Mouse (Mus musculus): ENCODE measurements around the gene Mpp2. TPM values are rescaled to one million over a fixed set of nuclear protein-coding genes. Genes with fewer than 3 reads are reported as not detected.
A peak's percentile ranks its signal among the peaks of the same experiment; 100 is the strongest.

Gene Mpp2
- polyA plus RNA-seq, 1 experiment from 2014 or later: 6.0 TPM

DNA sequence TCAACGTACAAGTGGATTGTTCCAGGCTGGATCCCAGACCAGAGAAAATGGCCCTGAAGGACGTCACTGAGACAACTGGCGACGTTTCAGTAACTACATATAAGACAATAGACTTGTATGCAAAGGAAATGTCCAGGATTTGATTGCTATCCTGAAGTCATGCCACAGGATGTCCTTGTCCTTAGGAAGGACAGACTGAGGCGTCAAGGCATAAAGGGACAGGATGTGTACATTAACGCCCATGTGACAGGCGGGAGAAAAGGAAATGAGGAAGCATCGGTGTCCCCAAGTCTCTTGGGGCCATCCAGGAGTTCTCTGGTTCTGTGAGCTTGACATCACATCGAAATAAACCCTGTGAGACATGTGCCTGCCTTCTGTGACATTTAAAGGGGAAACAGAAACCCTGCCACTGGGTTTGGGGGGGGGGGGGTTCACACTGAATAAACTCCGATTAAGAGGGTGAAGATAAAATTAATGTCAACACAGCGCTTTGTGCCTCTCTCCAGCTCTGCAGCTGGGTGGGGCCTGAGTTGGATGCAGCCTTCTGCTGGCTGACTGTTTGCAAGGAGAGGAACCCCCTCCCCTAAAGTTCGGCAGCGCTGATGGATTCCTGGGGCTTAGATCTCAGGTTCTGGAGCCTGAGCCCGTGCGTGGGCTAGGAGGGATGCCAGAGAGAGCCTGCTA, 79.2 kb downstream of the Mpp2 start:
- Histone ChIP-seq H3K4me3 (no peak overlapping the region), H3K9ac (no peak overlapping the region), H3K27ac (peak overlapping the region; percentile 24; the same call in 1 of the 2 replicates), H3K4me2 (no peak overlapping the region), H3K27me3 (no peaks in the 10 kb centered on the region), H3K4me1 (replicated peaks) (no peaks in the 10 kb centered on the region), H3K9me3 (replicated peaks) (no peaks in the 10 kb centered on the region), H3K36me3 (no peaks in the 10 kb centered on the region)
- whole genome bisulfite sequencing: 58% methylated on average over 15 of the region's 15 CpGs
- ATAC-seq (replicated peaks; ENCODE audit: insufficient number of reproducible peaks, insufficient read depth, low FRiP score, low read depth): peak; percentile 67

DNA sequence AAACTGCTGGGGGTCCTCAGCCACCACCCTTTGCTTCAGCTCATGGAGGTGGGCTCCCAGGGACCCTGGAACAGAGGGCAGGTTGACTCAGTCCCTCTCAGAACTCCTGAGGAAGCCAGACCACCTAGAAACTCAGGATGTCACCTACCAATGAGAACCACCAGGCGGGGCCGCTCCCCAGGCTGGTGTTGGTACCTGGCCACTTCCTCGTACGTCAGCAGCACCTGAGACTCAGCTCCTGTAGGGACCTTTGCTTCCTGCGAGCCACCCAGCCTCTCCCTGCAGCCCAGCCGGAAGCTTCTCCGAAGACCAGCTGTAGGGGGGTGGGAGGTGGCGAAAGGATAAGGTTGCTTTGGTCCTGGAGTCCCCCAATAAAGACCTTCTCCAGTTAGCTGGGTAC, 79.9 kb downstream of the Mpp2 start:
- H3K9me3 ChIP-seq (replicated peaks): no peaks in the 10 kb centered on the region
- no peaks in the 10 kb centered on the region for H3K4me1 ChIP-seq (replicated peaks)
- 0 out of 2 replicates have a peak overlapping the region, but pooled peaks have one; percentile 24 for H3K27ac ChIP-seq
- no peak overlapping the region for H3K4me3 ChIP-seq
- H3K4me2 ChIP-seq: no peak overlapping the region
- H3K27me3 ChIP-seq: no peaks in the 10 kb centered on the region
- no peaks in the 10 kb centered on the region for H3K36me3 ChIP-seq
- ATAC-seq (replicated peaks; ENCODE audit: insufficient number of reproducible peaks, insufficient read depth, low FRiP score, low read depth): no peak
- no peak overlapping the region for H3K9ac ChIP-seq
- WGBS: 86% methylated on average over 8 of the region's 8 CpGs

Other genes with a start within 250 kb of the Mpp2 start
- gene Meox1, start 194.1 kb downstream of the Mpp2 start, polyA plus RNA-seq (2015; fragmentation: Nextera tagmentation; extraction: Ambion mirVana): 15.7 and 19.8 TPM in 2 replicates
- gene Sost, start 121.5 kb downstream of the Mpp2 start, polyA plus RNA-seq (2015; fragmentation: Nextera tagmentation; extraction: Ambion mirVana): 3.9 and 4.4 TPM in 2 replicates
- gene Cfap97d1, start 104.2 kb downstream of the Mpp2 start, polyA plus RNA-seq (2015; fragmentation: Nextera tagmentation; extraction: Ambion mirVana): not detected in 2 replicates
- 50.4 and 56.7 TPM in 2 replicates for gene Dusp3, start 101.5 kb downstream of the Mpp2 start, polyA plus RNA-seq (2015; fragmentation: Nextera tagmentation; extraction: Ambion mirVana)
- 2.9 and 3.6 TPM in 2 replicates for gene Mpp3, start 60.1 kb downstream of the Mpp2 start, polyA plus RNA-seq (2015; fragmentation: Nextera tagmentation; extraction: Ambion mirVana)
- 7.2 and 8.4 TPM in 2 replicates for gene Cd300lg, start 47.0 kb downstream of the Mpp2 start, polyA plus RNA-seq (2015; fragmentation: Nextera tagmentation; extraction: Ambion mirVana)
- not detected in 2 replicates for gene Ppy, start 12.8 kb upstream of the Mpp2 start, polyA plus RNA-seq (2015; fragmentation: Nextera tagmentation; extraction: Ambion mirVana)
- gene Pyy, start 19.3 kb upstream of the Mpp2 start, polyA plus RNA-seq (2015; fragmentation: Nextera tagmentation; extraction: Ambion mirVana): not detected in 2 replicates
- gene Nags, start 57.0 kb upstream of the Mpp2 start, polyA plus RNA-seq (2015; fragmentation: Nextera tagmentation; extraction: Ambion mirVana): 0.24 TPM in 1 of 2 replicates, not detected in the other
- 30.6 and 35.9 TPM in 2 replicates for gene Tmem101, start 67.9 kb upstream of the Mpp2 start, polyA plus RNA-seq (2015; fragmentation: Nextera tagmentation; extraction: Ambion mirVana)
- gene Lsm12, start 96.8 kb upstream of the Mpp2 start, polyA plus RNA-seq (2015; fragmentation: Nextera tagmentation; extraction: Ambion mirVana): 74.6 and 83.4 TPM in 2 replicates
- 20.9 and 23.3 TPM in 2 replicates for gene G6pc3, start 101.1 kb upstream of the Mpp2 start, polyA plus RNA-seq (2015; fragmentation: Nextera tagmentation; extraction: Ambion mirVana)
- 76.7 and 86.8 TPM in 2 replicates for gene Hdac5, start 141.7 kb upstream of the Mpp2 start, polyA plus RNA-seq (2015; fragmentation: Nextera tagmentation; extraction: Ambion mirVana)
- gene BC030867, start 160.4 kb upstream of the Mpp2 start, polyA plus RNA-seq (2015; fragmentation: Nextera tagmentation; extraction: Ambion mirVana): 8.3 and 12.7 TPM in 2 replicates
- 0.05 and 0.06 TPM in 2 replicates for gene Asb16, start 180.2 kb upstream of the Mpp2 start, polyA plus RNA-seq (2015; fragmentation: Nextera tagmentation; extraction: Ambion mirVana)
- gene Tmub2, start 196.4 kb upstream of the Mpp2 start, polyA plus RNA-seq (2015; fragmentation: Nextera tagmentation; extraction: Ambion mirVana): 36.4 and 43.1 TPM in 2 replicates
- gene Atxn7l3, start 208.1 kb upstream of the Mpp2 start, polyA plus RNA-seq (2015; fragmentation: Nextera tagmentation; extraction: Ambion mirVana): 6.8 and 8.9 TPM in 2 replicates
- gene Ubtf, start 231.2 kb upstream of the Mpp2 start, polyA plus RNA-seq (2015; fragmentation: Nextera tagmentation; extraction: Ambion mirVana): 51.0 and 60.2 TPM in 2 replicates

Measured in heart, embryonic 15.5 days (tissue).